Mouse (Mus musculus) erythroblast, embryonic 14.5 days (primary cell): ENCODE data around the gene Fam89b.

ENCODE experiments used
- GATA1 ChIP-seq: IDR thresholded peaks from 2 replicates; pipeline ENCODE4 v1.6.1; 2012; ENCODE audit warnings: low read length, inconsistent platforms, mixed read lengths
- TAL1 ChIP-seq: IDR thresholded peaks from 3 replicates; pipeline ENCODE4 v1.6.1; 2012; ENCODE audit warnings: low read length, inconsistent platforms, mixed read lengths

GRCm38 (mm10) chr19:5741641-5742240 is 12.3 kb upstream of the Fam89b start:
- TF ChIP-seq GATA1 (no peak), TAL1 (no peak)
